ENCODE assay signal across 23 mouse cellular contexts in genomic region chr3:131656032-131656431, GRCm38 (mm10).
DNase-seq lines count a peak whose midpoint lies in the region; ATAC-seq lines count a peak whose summit lies in the region.
"Had no signal": no experiment of that assay in that cellular context is flagged by ENCODE, and none has a peak within 500 bp of the region (broad histone marks: within the 10 kb centered on the region; RNA-seq: fewer than 3 reads in every experiment).

No protein-coding gene starts in this region.

- no peak for ATAC-seq in embryonic facial prominence, embryonic 14.5 days (ENCODE audit: low read depth)
- no peak for ATAC-seq in heart, embryonic 14.5 days (ENCODE audit: insufficient number of reproducible peaks, insufficient read depth, low FRiP score, low read depth)
- no peak for ATAC-seq in midbrain, embryonic 15.5 days (replicated peaks)
- ATAC-seq: activated CD4-positive, CD25-positive, alpha-beta regulatory T cell, adult 4 months; forebrain, embryonic 14.5 days; hindbrain, embryonic 16.5 days; Patski had no signal

- H3K9ac ChIP-seq in embryonic facial prominence, embryonic 14.5 days (ENCODE audit: low read depth, low read length) = no peak overlapping the region
- H3K9ac ChIP-seq in heart, embryonic 14.5 days (ENCODE audit: low read length) = no peak overlapping the region
- H3K9ac ChIP-seq in midbrain, embryonic 15.5 days = no peak overlapping the region
- H3K9ac ChIP-seq: embryonic facial prominence, embryonic 15.5 days; hindbrain, embryonic 12.5 days had no signal

- no peaks in the 10 kb centered on the region for H3K36me3 ChIP-seq in embryonic facial prominence, embryonic 14.5 days (ENCODE audit: control insufficient read depth, insufficient read depth, low read length)
- no peaks in the 10 kb centered on the region for H3K36me3 ChIP-seq in embryonic facial prominence, embryonic 10.5 days (replicated peaks)
- H3K36me3 ChIP-seq in heart, embryonic 14.5 days (ENCODE audit: control insufficient read depth, insufficient read depth, low read length) = no peaks in the 10 kb centered on the region
- no peaks in the 10 kb centered on the region for H3K36me3 ChIP-seq in midbrain, embryonic 15.5 days (replicated peaks)
- H3K36me3 ChIP-seq: embryonic facial prominence, embryonic 15.5 days; forebrain, embryonic 10.5 days; hindbrain, embryonic 12.5 days had no signal

- H3K4me3 ChIP-seq in embryonic facial prominence, embryonic 14.5 days (ENCODE audit: low read depth, low read length) = no peak overlapping the region
- no peak overlapping the region for H3K4me3 ChIP-seq in embryonic facial prominence, embryonic 10.5 days
- peak overlapping the region; percentile 19 to 23; a peak in 2 of 4 replicates for H3K4me3 ChIP-seq in heart, embryonic 14.5 days (ENCODE audit: control insufficient read depth in 1 of 2, insufficient read depth in 1 of 2, low read depth in 1 of 2, low read length in 2 of 2)
- no peak overlapping the region for H3K4me3 ChIP-seq in midbrain, embryonic 15.5 days
- H3K4me3 ChIP-seq: embryonic facial prominence, embryonic 15.5 days; erythroblast, embryonic 14.5 days; forebrain, embryonic 10.5 days; hindbrain, embryonic 12.5 days had no signal

- H3K9me3 ChIP-seq in embryonic facial prominence, embryonic 14.5 days (ENCODE audit: control insufficient read depth, low read length) = no peaks in the 10 kb centered on the region
- no peaks in the 10 kb centered on the region for H3K9me3 ChIP-seq in embryonic facial prominence, embryonic 10.5 days
- H3K9me3 ChIP-seq in heart, embryonic 14.5 days (ENCODE audit: control insufficient read depth, low read length) = no peaks in the 10 kb centered on the region
- no peaks in the 10 kb centered on the region for H3K9me3 ChIP-seq in midbrain, embryonic 15.5 days
- H3K9me3 ChIP-seq: embryonic facial prominence, embryonic 15.5 days; forebrain, embryonic 10.5 days; hindbrain, embryonic 12.5 days had no signal

- intact Hi-C loops in heart, postnatal 36 days (cut with DNase I) = no loop called here
- intact Hi-C loops in heart, postnatal 10 days (cut with DNase I) = no loop called here

- H3K27me3 ChIP-seq in embryonic facial prominence, embryonic 14.5 days (replicated peaks; ENCODE audit: control insufficient read depth, insufficient read depth, low read length) = no peaks in the 10 kb centered on the region
- H3K27me3 ChIP-seq in embryonic facial prominence, embryonic 10.5 days (replicated peaks; ENCODE audit: low read depth, poor library complexity, severe bottlenecking) = no peaks in the 10 kb centered on the region
- no peaks in the 10 kb centered on the region for H3K27me3 ChIP-seq in heart, embryonic 14.5 days (ENCODE audit: control insufficient read depth, insufficient read depth, low read length)
- H3K27me3 ChIP-seq in midbrain, embryonic 15.5 days (replicated peaks) = no peaks in the 10 kb centered on the region
- H3K27me3 ChIP-seq: embryonic facial prominence, embryonic 15.5 days; hindbrain, embryonic 12.5 days; Patski had no signal

- peak; percentile 32 for DNase-seq in embryonic facial prominence, embryonic 14.5 days (ENCODE audit: low spot score)
- no peak for DNase-seq in embryonic facial prominence, embryonic 10.5 days (ENCODE audit: low spot score)
- no peak for DNase-seq in heart, postnatal 36 days
- DNase-seq in heart, postnatal 10 days = peak; percentile 30 to 49
- DNase-seq in heart, adult 9 months (ENCODE audit: low spot score in 2 of 2) = no peak
- DNase-seq in 3T3-L1 (ENCODE audit: low read depth, low spot score) = peak; percentile 49
- DNase-seq: adrenal gland, postnatal 14 days; cerebellum, adult 18-20 months; cerebellum, adult 9-11 months; cerebellum, postnatal 36 days; gastrocnemius, postnatal 10 days; kidney, adult 11 months; kidney, adult 9 months had no signal

- no peak overlapping the region for H3K27ac ChIP-seq in embryonic facial prominence, embryonic 14.5 days (replicated peaks; ENCODE audit: low read depth, low read length)
- no peak overlapping the region for H3K27ac ChIP-seq in embryonic facial prominence, embryonic 10.5 days (replicated peaks)
- peak overlapping the region; percentile 45 to 66; a peak in 3 of 4 replicates for H3K27ac ChIP-seq in heart, embryonic 14.5 days (replicated peaks in 1 of 2; ENCODE audit: control insufficient read depth in 1 of 2, insufficient read depth in 1 of 2, low read depth in 2 of 2, low read length in 2 of 2)
- H3K27ac ChIP-seq in midbrain, embryonic 15.5 days = no peak overlapping the region
- H3K27ac ChIP-seq: embryonic facial prominence, embryonic 15.5 days; forebrain, embryonic 10.5 days; hindbrain, embryonic 12.5 days had no signal

- H3K4me1 ChIP-seq in embryonic facial prominence, embryonic 14.5 days (ENCODE audit: control insufficient read depth, insufficient read depth, low read length) = peaks cover 4% of the 10 kb centered on the region; the same call in 1 of the 2 replicates
- H3K4me1 ChIP-seq in embryonic facial prominence, embryonic 10.5 days = peaks cover 3% of the 10 kb centered on the region; the same call in 1 of the 2 replicates
- H3K4me1 ChIP-seq in heart, embryonic 14.5 days (ENCODE audit: control insufficient read depth in 2 of 2, insufficient read depth in 2 of 2, low read length in 2 of 2) = peaks cover 8 to 11% of the 10 kb centered on the region in 2 experiments
- no peaks in the 10 kb centered on the region for H3K4me1 ChIP-seq in midbrain, embryonic 15.5 days
- H3K4me1 ChIP-seq: forebrain, embryonic 10.5 days; hindbrain, embryonic 12.5 days had no signal

- WGBS in embryonic facial prominence, embryonic 14.5 days = 49% methylated on average over 6 of the region's 6 CpGs
- WGBS in embryonic facial prominence, embryonic 10.5 days = 69% methylated on average over 6 of the region's 6 CpGs
- WGBS in heart, embryonic 14.5 days = 35% methylated on average over 6 of the region's 6 CpGs
- 78% methylated on average over 6 of the region's 6 CpGs for WGBS in midbrain, embryonic 15.5 days

- H3K4me2 ChIP-seq in embryonic facial prominence, embryonic 14.5 days (ENCODE audit: low read depth, low read length) = no peak overlapping the region
- H3K4me2 ChIP-seq in heart, embryonic 14.5 days (ENCODE audit: low read length) = peak overlapping the region; percentile 56
- H3K4me2 ChIP-seq in midbrain, embryonic 15.5 days = no peak overlapping the region
- H3K4me2 ChIP-seq: embryonic facial prominence, embryonic 15.5 days; hindbrain, embryonic 12.5 days had no signal

Comparison
In these comparisons a context has a peak if more than half of its experiments do, and no peak if none do; other contexts are left out.
1. DNase-seq: peak in embryonic facial prominence, embryonic 14.5 days (single experiment), heart, postnatal 10 days (2 of 2) and 3T3-L1 (single experiment); none in embryonic facial prominence, embryonic 10.5 days (single experiment), heart, postnatal 36 days (0 of 2) and heart, adult 9 months (0 of 2).
2. H3K27ac ChIP-seq: peak in heart, embryonic 14.5 days (2 of 2); none in embryonic facial prominence, embryonic 14.5 days (single experiment), embryonic facial prominence, embryonic 10.5 days (single experiment) and midbrain, embryonic 15.5 days (single experiment).
3. H3K4me3 ChIP-seq: peak in heart, embryonic 14.5 days (2 of 2); none in embryonic facial prominence, embryonic 14.5 days (single experiment), embryonic facial prominence, embryonic 10.5 days (single experiment) and midbrain, embryonic 15.5 days (single experiment).